Mouse (Mus musculus) CH12.LX (cell line): Measurements from ENCODE around the gene P4hb. TPM values are rescaled to one million over a fixed set of nuclear protein-coding genes. Genes with fewer than 3 reads are reported as not detected.

ENCODE experiments used
- DNase-seq: peaks from one replicate; pipeline ENCODE4 v3.0.0-alpha.2; 2013; ENCODE audit errors: extremely low read depth
- H3K27ac ChIP-seq: 2 replicates; pipeline ENCODE4 v1.5.1; 2012; ENCODE audit warnings: low read depth, mild to moderate bottlenecking, control low read depth, moderate library complexity; ENCODE audit not compliant: insufficient read depth
- H3K27me3 ChIP-seq: replicated peaks from 2 replicates; pipeline ENCODE3; 2012; ENCODE audit warnings: inconsistent platforms
- H3K36me3 ChIP-seq, 2 experiments: replicated peaks in 1 of 2; 2 replicates each; pipeline versions ENCODE3 to v1.6.1; 2012; ENCODE audit warnings: inconsistent platforms in 1 of 2, low read length in 1 of 2, mild to moderate bottlenecking in 1 of 2, mixed read lengths in 1 of 2, moderate library complexity in 1 of 2; ENCODE audit not compliant: control insufficient read depth in 1 of 2, insufficient read depth in 1 of 2
- H3K4me1 ChIP-seq, 2 experiments: 2 replicates each; pipeline ENCODE4 v1.6.1; 2012; ENCODE audit warnings: inconsistent platforms in 1 of 2, moderate library complexity in 1 of 2; ENCODE audit not compliant: insufficient read depth in 2 of 2, control insufficient read depth in 1 of 2
- H3K4me2 ChIP-seq: 2 replicates; pipeline ENCODE4 v1.6.1; 2012; ENCODE audit warnings: low read depth, mild to moderate bottlenecking, control low read depth; ENCODE audit not compliant: poor library complexity, insufficient read depth, severe bottlenecking
- H3K4me3 ChIP-seq, 3 experiments: fragments of 150-350 bp in 1 of 3; sonication (generic) in 1 of 3; replicated peaks in 1 of 3; 2 replicates each; pipeline versions ENCODE3 to v1.5.1; 2011 to 2012; ENCODE audit warnings: low read depth in 2 of 3, low read length in 2 of 3, mild to moderate bottlenecking in 2 of 3, moderate library complexity in 2 of 3, control low read depth in 1 of 3, improper control_type of control experiment in 1 of 3, inconsistent platforms in 1 of 3, mixed read lengths in 1 of 3; ENCODE audit not compliant: poor library complexity in 1 of 3
- H3K79me2 ChIP-seq: replicated peaks from 2 replicates; pipeline ENCODE4 v1.6.1; 2012; ENCODE audit warnings: mild to moderate bottlenecking, moderate library complexity; ENCODE audit not compliant: control insufficient read depth, poor library complexity, insufficient read depth, severe bottlenecking; ENCODE audit errors: extremely low read depth
- H3K9ac ChIP-seq: 2 replicates; pipeline ENCODE4 v1.6.1; 2012; ENCODE audit warnings: low read depth, mild to moderate bottlenecking, control low read depth, moderate library complexity; ENCODE audit not compliant: insufficient read depth
- H3K9me3 ChIP-seq: replicated peaks from 2 replicates; pipeline ENCODE3; 2012; ENCODE audit warnings: low read length, inconsistent platforms, mixed read lengths
- CHD1 ChIP-seq: IDR thresholded peaks from 2 replicates; pipeline ENCODE4 v1.6.1; 2012; ENCODE audit warnings: low read depth, low read length, improper control_type of control experiment, inconsistent platforms
- CHD2 ChIP-seq: IDR thresholded peaks from 2 replicates; pipeline ENCODE4 v1.6.1; 2011; ENCODE audit warnings: low read length, improper control_type of control experiment
- CTCF ChIP-seq, 2 experiments: IDR thresholded peaks in 1 of 2; conservative IDR thresholded peaks in 1 of 2; 2 replicates each; pipeline ENCODE4 v1.5.1; 2011 to 2012; ENCODE audit warnings: low read depth in 2 of 2, low read length in 2 of 2, improper control_type of control experiment in 1 of 2, inconsistent platforms in 1 of 2, mild to moderate bottlenecking in 1 of 2, moderate library complexity in 1 of 2
- EP300 ChIP-seq: IDR thresholded peaks from 2 replicates; pipeline ENCODE4 v1.6.1; 2011; ENCODE audit warnings: low read length, improper control_type of control experiment
- HCFC1 ChIP-seq: IDR thresholded peaks from 2 replicates; pipeline ENCODE4 v1.6.1; 2012; ENCODE audit warnings: low read depth, mild to moderate bottlenecking, inconsistent platforms, low read length, improper control_type of control experiment
- JUN ChIP-seq: IDR thresholded peaks from 2 replicates; pipeline ENCODE4 v1.6.1; 2011; ENCODE audit warnings: low read depth, mild to moderate bottlenecking, low read length, improper control_type of control experiment, moderate library complexity; ENCODE audit not compliant: insufficient read depth
- JUND ChIP-seq: conservative IDR thresholded peaks from 2 replicates; pipeline ENCODE4 v1.6.1; 2011; ENCODE audit warnings: low read depth, low read length, improper control_type of control experiment
- MAX ChIP-seq: IDR thresholded peaks from 2 replicates; pipeline ENCODE4 v1.6.1; 2011; ENCODE audit warnings: low read length, improper control_type of control experiment
- MAZ ChIP-seq: IDR thresholded peaks from 2 replicates; pipeline ENCODE4 v1.6.1; 2012; ENCODE audit warnings: low read depth, mild to moderate bottlenecking, inconsistent platforms, low read length, improper control_type of control experiment, moderate library complexity
- MEF2A ChIP-seq: IDR thresholded peaks from 2 replicates; pipeline ENCODE4 v1.6.1; 2014; ENCODE audit warnings: low read depth, mild to moderate bottlenecking, inconsistent platforms, low read length, improper control_type of control experiment, borderline replicate concordance
- MXI1 ChIP-seq: IDR thresholded peaks from 2 replicates; pipeline ENCODE4 v1.6.1; 2011; ENCODE audit warnings: mild to moderate bottlenecking, low read depth, low read length, improper control_type of control experiment
- NELFE ChIP-seq: IDR thresholded peaks from 2 replicates; pipeline ENCODE4 v1.6.1; 2011; ENCODE audit warnings: low read depth, low read length, improper control_type of control experiment
- NRF1 ChIP-seq: IDR thresholded peaks from 2 replicates; pipeline ENCODE4 v1.6.1; 2014; ENCODE audit warnings: low read depth, mild to moderate bottlenecking, inconsistent platforms, low read length, improper control_type of control experiment, moderate library complexity
- POLR2AphosphoS2 ChIP-seq: IDR thresholded peaks from 2 replicates; pipeline ENCODE4 v1.6.1; 2011; ENCODE audit warnings: low read depth, low read length, improper control_type of control experiment
- RAD21 ChIP-seq: IDR thresholded peaks from 2 replicates; pipeline ENCODE4 v1.6.1; 2011; ENCODE audit warnings: low read depth, mild to moderate bottlenecking, low read length, improper control_type of control experiment, moderate library complexity
- RCOR1 ChIP-seq: conservative IDR thresholded peaks from 2 replicates; pipeline ENCODE4 v1.6.1; 2012; ENCODE audit warnings: low read depth, mild to moderate bottlenecking, inconsistent platforms, low read length, improper control_type of control experiment
- SIN3A ChIP-seq: IDR thresholded peaks from 2 replicates; pipeline ENCODE4 v1.6.1; 2012; ENCODE audit warnings: low read length, improper control_type of control experiment, inconsistent platforms
- SMC3 ChIP-seq: IDR thresholded peaks from 2 replicates; pipeline ENCODE4 v1.6.1; 2011; ENCODE audit warnings: low read depth, low read length, improper control_type of control experiment
- TCF12 ChIP-seq: IDR thresholded peaks from 2 replicates; pipeline ENCODE4 v1.6.1; 2014; ENCODE audit warnings: low read depth, mild to moderate bottlenecking, inconsistent platforms, low read length, improper control_type of control experiment
- USF2 ChIP-seq: conservative IDR thresholded peaks from 2 replicates; pipeline ENCODE4 v1.6.1; 2011; ENCODE audit warnings: low read depth, low read length, improper control_type of control experiment
- ZC3H11A ChIP-seq: IDR thresholded peaks from 2 replicates; pipeline ENCODE4 v1.6.1; 2012; ENCODE audit warnings: low read depth, mild to moderate bottlenecking, inconsistent platforms, low read length, improper control_type of control experiment
- dilution Hi-C: fragments of 300-500 bp; cut with MboI; formaldehyde crosslinking; loops from 2 replicates; pipeline ENCODE4 v1.14.3; 2020; ENCODE audit warnings: low sequenced_read_pairs; ENCODE audit not compliant: extremely low pct_unique_long_range_greater_than_20kb, extremely low pct_ligation_motif_present
- in situ Hi-C: fragments of 300-500 bp; cut with MboI; formaldehyde crosslinking; loops from 3 replicates; pipeline ENCODE4 v1.14.3; 2019; ENCODE audit warnings: low sequenced_read_pairs, low pct_ligation_motif_present, low pct_unique_long_range_greater_than_20kb, mixed read lengths
- polyA plus RNA-seq: library from polyadenylated mRNA; unstranded; fragments of >175 nt; gene quantifications from 2 replicates; pipeline ENCODE4 v1.2.1, GENCODE M21; 2012; ENCODE audit warnings: low read depth; ENCODE audit not compliant: insufficient read length
- total RNA-seq, 2 experiments: library from RNA; depleted of rRNA; stranded (reverse); fragments of 300-350 nt in 1 of 2; fragments of >200 nt in 1 of 2; gene quantifications; 2 replicates each; pipeline ENCODE4 v1.2.3; 2012 to 2014

Gene P4hb
- total and polyA plus RNA-seq, 3 experiments, result 486 to 644 (median 531) TPM

DNA sequence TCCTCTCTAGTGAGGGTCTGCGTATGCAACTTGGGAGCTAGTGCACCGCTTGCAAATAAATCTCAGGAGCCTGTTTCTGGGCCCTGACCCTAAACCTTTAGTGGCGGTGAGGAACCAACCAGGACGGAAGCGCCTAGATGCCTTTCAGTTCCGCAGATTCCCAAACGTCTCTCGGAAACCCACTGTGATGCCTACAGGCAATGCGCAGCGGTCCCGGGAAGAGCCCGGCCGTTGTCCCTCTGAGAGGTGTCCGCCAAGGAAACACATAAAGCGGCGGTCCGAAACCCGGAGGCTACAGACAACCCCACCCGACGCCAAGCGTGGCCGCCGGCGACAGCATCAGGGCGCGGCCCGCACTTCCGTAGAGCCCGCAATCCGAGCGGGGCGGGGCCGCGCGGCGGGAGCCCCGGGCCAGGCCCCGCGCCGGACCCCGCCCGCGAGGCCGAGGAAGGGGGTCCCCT is 7.8 kb upstream of the P4hb start:
- in situ Hi-C loops, result no loop called here
- peak overlapping the region; percentile 27; the same call in 1 of the 2 replicates for H3K27ac ChIP-seq
- no peak for DNase-seq
- dilution Hi-C loops, result no loop called here
- H3K36me3 ChIP-seq, result peaks cover 44 to 64% of the 10 kb centered on the region in 2 experiments
- H3K4me3 ChIP-seq, result peak overlapping the region; percentile 77 to 99 (median 85)
- peaks cover 27% of the 10 kb centered on the region for H3K79me2 ChIP-seq
- TF ChIP-seq MAZ (no peak), SIN3A (peak; percentile 67; the same call in 1 of the 2 replicates), MEF2A (no peak), RCOR1 (no peak), JUN (no peak), CHD1 (0 out of 2 replicates have a peak, but pooled peaks have one; percentile 32), ZC3H11A (no peak), RAD21 (no peak), NELFE (no peak), MXI1 (no peak), NRF1 (no peak)
- H3K4me2 ChIP-seq, result peak overlapping the region; percentile 95
- H3K4me1 ChIP-seq, result peaks cover 11 to 53% of the 10 kb centered on the region in 2 experiments
- peaks cover 4% of the 10 kb centered on the region for H3K9me3 ChIP-seq
- no peaks in the 10 kb centered on the region for H3K27me3 ChIP-seq
- H3K9ac ChIP-seq, result peak overlapping the region; percentile 93

DNA sequence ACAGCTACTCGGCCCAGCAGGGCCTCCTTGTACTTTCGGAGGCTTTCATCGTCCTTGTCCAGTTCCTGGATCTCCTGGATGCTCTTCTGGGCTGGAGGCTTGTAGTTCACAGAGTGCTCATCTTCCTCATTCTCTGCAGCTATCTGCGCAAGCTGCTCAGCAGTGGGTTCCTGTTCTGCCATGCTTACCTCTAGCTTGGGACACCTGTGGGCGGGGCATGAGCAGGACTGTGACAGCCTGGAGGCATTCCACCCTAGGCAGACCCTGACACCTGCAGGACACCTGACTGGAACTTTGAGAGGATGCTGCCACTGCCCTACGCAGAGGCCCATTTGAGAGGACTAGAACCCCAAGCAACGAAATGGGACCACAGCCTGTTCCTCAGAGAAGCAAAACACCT is 7.1 kb upstream of the P4hb start:
- no peak for TF ChIP-seq USF2
- TF ChIP-seq RAD21, result no peak
- no peak for TF ChIP-seq HCFC1
- TF ChIP-seq CTCF (conservative IDR thresholded peaks at IDR 0.05 in 1 of 2, IDR thresholded peaks at IDR 0.05 in 1 of 2; ENCODE audit: low read depth in 2 of 2, low read length in 2 of 2), result no peak
- TF ChIP-seq MAX, result no peak
- no peak for TF ChIP-seq JUN
- no peak for TF ChIP-seq SMC3
- no peak for TF ChIP-seq EP300
- no peak for TF ChIP-seq JUND
- TF ChIP-seq NRF1, result no peak
- TF ChIP-seq CHD2, result no peak
- TF ChIP-seq TCF12, result no peak
- no peak for TF ChIP-seq POLR2AphosphoS2
- TF ChIP-seq RCOR1, result no peak
- no peak for TF ChIP-seq NELFE
- TF ChIP-seq CHD1, result no peak
- Histone ChIP-seq H3K4me3 (peak overlapping the region; percentile 77 to 99 (median 85)), H3K27me3 (no peaks in the 10 kb centered on the region), H3K9me3 (peaks cover 4% of the 10 kb centered on the region), H3K36me3 (peaks cover 39 to 58% of the 10 kb centered on the region in 2 experiments), H3K4me1 (peaks cover 11 to 56% of the 10 kb centered on the region in 2 experiments), H3K79me2 (peaks cover 27% of the 10 kb centered on the region), H3K27ac (peak overlapping the region; percentile 27; the same call in 1 of the 2 replicates), H3K4me2 (peak overlapping the region; percentile 95), H3K9ac (peak overlapping the region; percentile 93)
- dilution Hi-C loops, result no loop called here
- peak; percentile 59 for DNase-seq
- in situ Hi-C loops, result no loop called here
